Mouse (Mus musculus): ENCODE data around the gene Foxe3.

The Foxe3 gene

DNA sequence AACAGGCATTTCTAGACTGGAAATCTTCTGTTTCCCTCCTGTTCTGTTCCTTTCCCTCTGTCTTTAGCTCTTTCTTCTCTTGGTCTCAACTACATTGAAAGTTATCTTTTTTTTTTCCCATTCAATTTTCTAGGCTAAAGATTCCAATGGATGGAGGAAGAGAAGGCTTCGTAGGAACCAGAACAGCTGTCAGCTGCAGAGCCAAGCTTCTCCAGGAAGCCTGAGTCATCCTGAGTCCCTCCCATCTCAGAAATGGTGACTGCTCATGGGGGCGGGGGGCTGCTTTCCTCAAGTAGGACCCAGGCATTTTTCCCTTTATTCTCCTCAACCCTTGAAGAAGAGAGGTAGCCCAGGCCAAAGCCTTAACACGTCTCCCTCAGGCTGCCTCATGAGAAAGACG lies 9.8 kb downstream of the Foxe3 start:
- no peak for DNase-seq (ENCODE audit: low spot score)

DNA sequence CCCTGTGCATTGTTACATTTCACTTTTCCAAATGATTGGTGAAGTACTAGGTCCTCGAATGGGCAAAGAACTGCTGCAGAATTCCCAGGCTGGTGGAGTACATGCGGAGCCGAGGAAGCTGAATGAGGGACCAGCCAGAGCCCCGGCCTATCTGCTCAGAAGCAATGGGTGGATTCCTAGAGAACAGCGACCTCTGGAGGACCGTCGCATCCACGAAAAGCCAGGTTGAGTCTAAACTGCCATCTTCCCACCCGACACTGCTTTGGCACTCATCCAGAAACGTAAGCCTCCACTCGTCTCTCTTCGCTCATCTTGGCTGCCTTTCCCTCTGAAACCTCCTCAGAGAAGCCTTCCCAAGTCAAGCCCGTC lies 12.2 kb downstream of the Foxe3 start:
- DNase-seq (ENCODE audit: low spot score) = no peak

GRCm38 (mm10) chr4:114912705-114913593 lies 12.9 kb downstream of the Foxe3 start:
- DNase-seq (ENCODE audit: low spot score) = no peak

DNA sequence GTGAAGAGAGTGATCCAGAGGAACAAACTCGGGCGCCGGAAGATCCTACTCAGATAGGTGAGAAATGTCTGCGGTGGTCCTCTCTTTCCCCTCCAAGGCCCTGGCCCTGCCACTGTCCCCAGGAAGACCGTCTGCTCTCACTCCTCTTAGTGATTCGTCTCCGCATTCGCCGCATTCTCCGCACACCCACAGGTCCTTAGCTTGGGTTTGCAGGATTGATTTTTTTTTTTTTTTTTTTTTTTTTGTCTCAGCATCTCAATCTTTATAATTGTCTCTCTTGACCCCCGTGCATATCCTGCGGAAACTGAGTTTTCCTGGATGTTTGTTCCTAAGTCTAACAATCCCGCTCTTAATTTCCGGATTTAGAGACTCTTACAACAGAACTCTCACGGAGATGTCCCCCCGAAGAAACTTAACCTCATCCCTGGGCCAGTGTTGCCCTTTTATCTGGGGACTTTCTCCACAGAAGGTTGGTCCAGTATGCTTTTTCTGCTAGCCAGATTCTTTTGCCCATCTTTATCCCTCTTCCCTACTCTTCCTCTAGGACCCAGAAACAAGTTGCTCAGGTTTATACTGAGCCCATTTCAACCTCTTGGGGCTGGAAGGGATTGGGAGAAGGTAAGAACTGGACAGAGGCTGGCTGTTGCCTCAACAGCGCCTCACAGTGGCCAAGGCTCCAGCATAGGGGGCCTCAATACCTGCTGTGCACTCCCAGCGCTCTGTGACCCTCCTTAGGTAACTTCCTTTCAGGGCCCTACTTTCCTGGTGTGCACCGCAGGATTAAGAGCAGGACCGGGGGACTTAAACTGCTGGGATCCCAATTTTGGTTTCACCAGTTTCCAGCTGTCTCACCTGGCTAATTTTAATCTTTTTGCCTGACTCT lies 16.0 kb downstream of the Foxe3 start:
- DNase-seq (ENCODE audit: low spot score) = peak; percentile 11

DNA sequence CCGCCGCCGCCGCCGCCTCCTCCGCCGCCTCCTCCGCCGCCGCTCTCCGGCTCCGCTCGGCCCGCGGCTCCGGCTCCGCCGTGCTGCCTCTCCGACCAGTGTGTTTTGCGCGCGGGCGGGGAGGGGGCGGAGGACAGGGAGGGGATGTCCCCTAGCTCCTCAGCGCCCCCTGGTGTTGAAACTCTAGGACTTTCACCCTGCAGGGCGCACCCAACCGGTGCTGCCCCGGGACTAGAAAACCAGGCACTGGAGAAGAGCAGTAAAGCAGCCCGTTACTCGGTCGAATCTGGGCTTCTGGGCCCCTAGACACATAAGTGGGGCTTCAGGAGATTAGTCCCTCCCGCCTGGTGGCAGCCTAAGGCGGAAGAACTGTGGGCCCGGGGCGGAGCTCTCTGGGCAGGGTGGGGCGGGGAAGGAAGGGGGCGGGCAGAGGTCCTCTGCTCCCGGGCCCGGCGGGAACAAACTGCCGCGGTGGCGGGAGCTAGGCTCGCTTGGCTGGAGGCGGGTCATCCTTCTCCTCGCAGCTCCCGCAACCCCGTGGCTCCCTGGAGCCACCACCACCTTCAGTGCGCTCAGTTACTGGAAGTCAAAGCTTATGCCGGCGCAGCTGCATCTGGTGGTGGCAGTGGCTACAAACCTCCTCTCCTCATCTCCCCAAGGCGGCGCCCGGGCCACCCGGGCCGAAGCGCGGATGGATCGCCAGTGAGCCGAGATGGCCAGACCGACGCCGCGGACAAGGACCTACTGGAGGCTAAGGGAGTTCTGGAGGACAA lies 16.8 kb downstream of the Foxe3 start, which contains the start of gene Foxd2:
Gene Foxd2, minus strand, starts transcription at position 45 of the 773 bp plus-strand sequence.
- DNase-seq (ENCODE audit: low spot score) = peak; percentile 93

GRCm38 (mm10) chr4:114907951-114908828 lies 17.6 kb downstream of the Foxe3 start:
- no peak for DNase-seq (ENCODE audit: low spot score)

- DNase-seq (ENCODE audit: low spot score) = no peak
These were observed 18.5 kb downstream of the Foxe3 start for GRCm38 (mm10) chr4:114907056-114907917.

- DNase-seq (ENCODE audit: low spot score) = peak; percentile 47
These were observed 19.7 kb downstream of the Foxe3 start for GRCm38 (mm10) chr4:114905969-114906680.

- no peak for DNase-seq (ENCODE audit: low spot score)
These were observed 20.3 kb downstream of the Foxe3 start for GRCm38 (mm10) chr4:114905501-114905900.

DNA sequence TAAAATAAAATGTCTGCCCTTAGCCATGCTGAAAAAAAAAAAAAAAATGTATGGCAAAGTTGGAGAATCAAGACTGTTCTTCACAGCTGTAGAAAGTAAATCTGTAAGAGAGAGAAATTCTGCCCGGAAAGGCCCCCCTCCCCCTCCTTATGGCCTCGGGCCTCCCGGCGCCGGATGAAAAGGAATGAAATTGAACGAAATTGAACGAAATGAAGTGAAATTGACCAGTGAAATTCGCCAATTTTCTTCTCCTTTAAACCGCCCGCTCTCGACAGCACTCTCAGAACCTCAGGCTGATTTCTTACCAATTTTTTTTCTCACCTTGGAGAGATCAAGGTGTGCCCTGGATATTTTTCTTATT lies 22.4 kb downstream of the Foxe3 start:
- no peak for DNase-seq (ENCODE audit: low spot score)

GRCm38 (mm10) chr4:114902641-114903421 lies 23.0 kb downstream of the Foxe3 start:
- DNase-seq (ENCODE audit: low spot score) = no peak

DNA sequence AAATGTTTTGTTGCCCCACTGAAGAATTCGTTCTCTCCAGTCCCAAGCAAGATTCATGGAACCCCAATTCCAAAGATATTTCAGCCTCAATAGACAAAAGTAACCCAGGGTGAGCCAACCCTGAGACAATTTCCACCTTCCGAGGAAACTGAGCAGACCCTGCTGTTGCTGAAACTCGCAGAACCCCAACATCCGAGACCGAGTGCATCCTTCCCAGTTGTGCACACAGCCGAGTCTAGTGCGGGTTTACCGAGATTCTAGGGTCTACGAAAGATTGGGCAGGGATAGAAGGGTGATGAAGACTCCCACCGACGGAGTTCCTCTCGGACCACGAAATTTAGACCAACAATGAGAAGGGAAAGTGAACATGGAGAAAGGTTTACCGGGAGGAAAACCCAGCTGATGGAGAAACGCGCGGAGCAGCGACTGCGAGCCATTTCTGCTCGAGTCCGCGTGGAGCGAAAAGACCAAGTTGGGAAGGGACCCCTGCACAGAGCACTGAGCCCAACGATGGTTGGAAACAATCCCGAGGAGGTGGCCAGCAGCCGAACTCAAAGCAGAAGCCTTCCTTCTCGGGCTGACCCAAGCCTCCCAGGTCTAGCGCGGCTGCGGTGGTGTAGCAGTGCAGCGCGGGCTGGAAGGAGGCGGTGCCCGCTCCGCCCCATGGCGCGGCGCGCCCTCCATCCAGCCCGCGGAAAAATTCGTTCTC lies 24.0 kb downstream of the Foxe3 start:
- DNase-seq (ENCODE audit: low spot score) = no peak

- DNase-seq (ENCODE audit: low spot score) = no peak
These were observed 24.8 kb downstream of the Foxe3 start for GRCm38 (mm10) chr4:114900866-114901642.

GRCm38 (mm10) chr4:114899885-114900284 lies 25.9 kb downstream of the Foxe3 start:
- DNase-seq (ENCODE audit: low spot score) = no peak

DNA sequence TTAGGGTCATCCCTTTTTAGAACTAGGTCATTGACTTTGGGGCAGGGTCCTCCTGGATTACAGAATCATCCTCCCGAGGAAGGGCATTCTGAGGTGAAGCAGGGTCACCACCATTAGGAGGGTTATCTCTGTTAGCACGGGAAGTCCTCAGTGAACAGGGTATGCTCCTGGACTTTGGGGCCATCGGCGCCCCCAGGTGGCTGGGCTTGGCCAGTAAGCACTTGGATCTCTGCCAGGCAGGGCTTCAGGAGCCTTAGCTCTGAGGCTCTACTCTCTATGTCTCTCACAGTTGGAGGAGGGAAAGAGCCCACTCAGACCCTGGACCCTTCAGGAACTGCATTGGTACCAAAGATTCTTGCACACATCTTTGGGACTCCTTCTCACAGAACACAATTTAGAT lies 28.0 kb downstream of the Foxe3 start:
- DNase-seq (ENCODE audit: low spot score) = no peak

GRCm38 (mm10) chr4:114882232-114882631 lies 43.6 kb downstream of the Foxe3 start:
- DNase-seq (ENCODE audit: low spot score) = no peak

GRCm38 (mm10) chr4:114876441-114876972 lies 49.3 kb downstream of the Foxe3 start:
- DNase-seq (ENCODE audit: low spot score) = no peak

Data from adipocyte (in vitro differentiated cells).